Mouse (Mus musculus) retina, embryonic 14.5 days (tissue): ENCODE data around the gene Pdcd6ip.
"Not testable (repeated sequence)": the region's sequence is repeated elsewhere in the genome, so short reads cannot be mapped to it uniquely, and the experiment has no call there.

Experiments
- DNase-seq: peaks from one replicate; pipeline ENCODE4 v3.0.0-alpha.2; 2015; ENCODE audit warnings: low spot score

Pdcd6ip gene

GRCm38 (mm10) chr9:113701441-113702160 is 6.5 kb downstream of the Pdcd6ip start:
- no peak for DNase-seq

GRCm38 (mm10) chr9:113687461-113687860 is 20.6 kb downstream of the Pdcd6ip start:
- no peak for DNase-seq

- no peak for DNase-seq
Measured at GRCm38 (mm10) chr9:113673721-113674120, 34.3 kb downstream of the Pdcd6ip start.

GRCm38 (mm10) chr9:113672352-113672751 is 35.7 kb downstream of the Pdcd6ip start:
- DNase-seq, result no peak

- no peak for DNase-seq
Measured at GRCm38 (mm10) chr9:113670857-113671106, 37.3 kb downstream of the Pdcd6ip start.

GRCm38 (mm10) chr9:113670105-113670856 is 37.8 kb downstream of the Pdcd6ip start:
- no peak for DNase-seq

- no peak for DNase-seq
Measured at GRCm38 (mm10) chr9:113663476-113663875, 44.6 kb downstream of the Pdcd6ip start.

- no peak for DNase-seq
Measured at GRCm38 (mm10) chr9:113657837-113658236, 50.2 kb downstream of the Pdcd6ip start.

- no peak for DNase-seq
Measured at GRCm38 (mm10) chr9:113653571-113653970, 54.5 kb downstream of the Pdcd6ip start.

GRCm38 (mm10) chr9:113650787-113651186 is 57.3 kb downstream of the Pdcd6ip start:
- no peak for DNase-seq

GRCm38 (mm10) chr9:113649211-113649610 is 58.8 kb downstream of the Pdcd6ip start:
- DNase-seq, result not testable (repeated sequence)

- no peak for DNase-seq
Measured at GRCm38 (mm10) chr9:113645837-113646169, 62.3 kb downstream of the Pdcd6ip start.

GRCm38 (mm10) chr9:113645153-113645836 is 62.8 kb downstream of the Pdcd6ip start:
- DNase-seq, result peak; percentile 92

- no peak for DNase-seq
Measured at GRCm38 (mm10) chr9:113644701-113645100, 63.4 kb downstream of the Pdcd6ip start.

GRCm38 (mm10) chr9:113644076-113644475 is 64.0 kb downstream of the Pdcd6ip start:
- DNase-seq, result no peak

GRCm38 (mm10) chr9:113643669-113644068 is 64.4 kb downstream of the Pdcd6ip start:
- DNase-seq, result no peak

- no peak for DNase-seq
Measured at GRCm38 (mm10) chr9:113634986-113635385, 73.1 kb downstream of the Pdcd6ip start.

GRCm38 (mm10) chr9:113633168-113633744 is 74.8 kb downstream of the Pdcd6ip start:
- DNase-seq, result no peak

- no peak for DNase-seq
Measured at GRCm38 (mm10) chr9:113632350-113633043, 75.6 kb downstream of the Pdcd6ip start.

GRCm38 (mm10) chr9:113629632-113630031 is 78.4 kb downstream of the Pdcd6ip start:
- peak; percentile 83 for DNase-seq

- no peak for DNase-seq
Measured at GRCm38 (mm10) chr9:113629191-113629590, 78.9 kb downstream of the Pdcd6ip start.

GRCm38 (mm10) chr9:113628780-113629179 is 79.3 kb downstream of the Pdcd6ip start:
- DNase-seq, result no peak
